Mouse (Mus musculus) Patski (cell line): ENCODE results near the gene Olfr145. TPM values are rescaled to one million over a fixed set of nuclear protein-coding genes. Genes with fewer than 3 reads are reported as not detected.

ENCODE experiments used
- ATAC-seq: fragments of 100-300 bp; one replicate; pipeline ENCODE4 v1.8.0; 2021
- CTCF ChIA-PET: fragments of 350-600 bp; sonication (Branson Sonifier 250); formaldehyde crosslinking; loops from one replicate; lab custom pipeline; 2022; ENCODE audit warnings: inconsistent platforms; lab: Charles Lee
- POLR2A ChIA-PET: fragments of 350-600 bp; sonication (Branson Sonifier 250); formaldehyde crosslinking; loops from one replicate; lab custom pipeline; 2022; ENCODE audit warnings: antibody characterized with exemption, inconsistent platforms; lab: Charles Lee
- DNase-seq: peaks from one replicate; pipeline ENCODE4 v3.0.0-alpha.2; 2011; ENCODE audit warnings: low read depth, low spot score
- H3K27me3 ChIP-seq: fragments of 371-371 bp; one replicate; pipeline ENCODE4 v1.5.1; 2021
- CTCF ChIP-seq: fragments of 100-300 bp; IDR thresholded peaks from one replicate; pipeline ENCODE4 v1.5.1; 2021
- in situ Hi-C: fragments of 300-500 bp; cut with MboI; formaldehyde crosslinking; loops from 3 replicates; pipeline ENCODE4 v1.11.1; 2018; ENCODE audit warnings: low pct_unique_long_range_greater_than_20kb, mixed read lengths
- polyA plus RNA-seq: library from polyadenylated mRNA; unstranded; gene quantifications from one replicate; pipeline ENCODE4 v1.2.3, GENCODE M21; 2021

The Olfr145 gene
- polyA plus RNA-seq, result not detected

DNA sequence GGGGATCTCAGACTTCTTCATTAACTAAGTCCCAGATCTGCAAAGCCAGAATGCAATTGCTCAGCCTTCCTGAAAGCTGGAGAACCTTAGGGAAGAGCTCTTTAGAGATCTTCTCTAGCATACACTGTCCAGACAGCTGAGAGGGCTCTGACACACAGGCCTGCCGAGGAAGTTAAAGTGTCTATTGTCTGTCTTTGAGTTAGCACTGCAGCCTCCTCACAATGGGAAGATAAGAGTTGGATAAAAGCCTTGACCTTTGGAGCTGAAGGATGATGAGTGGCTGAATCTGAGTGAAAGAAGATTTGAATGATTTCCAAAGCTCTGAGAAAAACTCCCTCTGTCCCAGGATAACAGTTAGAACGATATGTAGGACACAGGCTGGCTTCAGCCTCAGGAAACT, at the start of gene Olfr145:
Gene Olfr145, plus strand, starts transcription at position 64 of the 400 bp plus-strand sequence.
- ChIA-PET POLR2A (interaction anchor here (0.7 kb wide), 1 partner anchor 240 kb away, joined by 3 read pairs; the partner anchor contains the start of gene Tbrg1), CTCF (no interaction called here)
- no peak for TF ChIP-seq CTCF
- ATAC-seq (no peak), DNase-seq (no peak)
- in situ Hi-C loops, result no loop called here
- H3K27me3 ChIP-seq, result no peaks in the 10 kb centered on the region

DNA sequence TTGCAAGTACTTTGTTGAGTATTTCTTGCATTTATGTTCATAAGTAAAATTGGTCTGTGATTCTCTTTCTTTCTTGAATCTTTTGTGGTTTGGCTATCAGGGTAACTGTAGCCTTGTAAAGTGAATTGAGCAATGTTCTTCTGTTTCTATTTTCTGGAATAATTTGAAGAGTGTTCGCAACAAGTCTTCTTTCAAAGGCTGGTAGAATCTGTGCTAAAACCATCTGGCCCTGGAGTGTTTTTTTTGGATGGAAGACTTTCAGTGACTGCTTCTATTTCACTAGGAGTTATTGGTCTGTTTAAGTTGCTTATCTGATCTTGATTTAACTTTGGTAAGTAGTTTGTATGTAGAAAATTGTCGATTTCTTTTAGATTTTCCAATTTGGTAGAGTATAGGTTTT, 47.3 kb upstream of the Olfr145 start:
- in situ Hi-C loops, result no loop called here
- no peak for TF ChIP-seq CTCF
- CTCF ChIA-PET, result no interaction called here
- H3K27me3 ChIP-seq, result peaks cover 15% of the 10 kb centered on the region
- ATAC-seq (no peak), DNase-seq (no peak)
- POLR2A ChIA-PET, result no interaction called here

DNA sequence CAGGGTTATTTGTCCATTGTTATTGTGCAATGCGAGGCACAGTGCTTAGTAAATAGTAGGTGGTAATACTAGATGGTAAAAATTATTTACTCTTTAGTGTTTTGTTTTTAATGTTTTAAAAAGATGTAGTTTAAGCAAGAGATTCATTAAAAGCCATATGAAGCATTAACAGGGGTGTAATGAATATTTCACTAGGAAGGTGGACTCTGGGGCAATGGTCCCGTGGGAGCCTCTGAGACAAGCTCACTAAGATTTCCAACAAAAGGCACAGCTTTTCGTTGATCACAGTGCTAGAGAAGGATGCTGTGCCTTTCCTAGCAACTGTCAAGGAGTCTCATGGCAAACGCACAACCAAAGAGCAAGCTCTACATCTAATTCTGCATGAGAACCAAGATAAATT, 42.6 kb upstream of the Olfr145 start, which contains the start of gene Olfr877:
Gene Olfr877, plus strand, starts transcription at position 301 of the 400 bp plus-strand sequence.
- TF ChIP-seq CTCF, result no peak
- ChIA-PET CTCF (no interaction called here), POLR2A (no interaction called here)
- ATAC-seq (no peak), DNase-seq (no peak)
- peaks cover 10% of the 10 kb centered on the region for H3K27me3 ChIP-seq
- in situ Hi-C loops, result no loop called here

- ATAC-seq, result no peak
- no peak for DNase-seq
- TF ChIP-seq CTCF, result no peak
- peaks cover under 1% of the 10 kb centered on the region for H3K27me3 ChIP-seq
- CTCF ChIA-PET, result no interaction called here
- in situ Hi-C loops, result no loop called here
- POLR2A ChIA-PET, result no interaction called here
Observed at GRCm38 (mm10) chr9:37863325-37863724, 33.2 kb upstream of the Olfr145 start.

DNA sequence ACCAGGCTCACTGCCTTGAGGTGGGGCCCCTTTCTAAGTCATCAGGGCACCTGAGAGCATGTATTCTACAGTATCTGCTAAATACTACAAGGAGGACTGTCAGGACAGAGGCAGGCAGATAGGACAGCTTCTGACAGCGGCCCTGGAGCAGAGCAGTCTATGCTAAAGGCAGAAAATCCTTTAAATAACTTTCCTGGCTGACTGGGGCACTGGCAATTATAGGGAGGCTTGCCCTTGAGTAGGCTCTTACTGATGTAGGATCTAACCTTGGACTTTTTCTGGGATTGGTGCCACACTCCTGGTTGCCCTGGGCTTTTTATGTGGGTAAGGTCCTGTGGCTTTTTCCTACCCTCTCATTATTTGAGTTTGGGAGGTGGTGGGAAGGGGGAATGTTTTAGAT, 26.3 kb upstream of the Olfr145 start:
- CTCF ChIA-PET, result no interaction called here
- no peak for DNase-seq
- peaks cover 3% of the 10 kb centered on the region for H3K27me3 ChIP-seq
- TF ChIP-seq CTCF, result no peak
- ATAC-seq, result no peak
- POLR2A ChIA-PET, result no interaction called here
- in situ Hi-C loops, result no loop called here

DNA sequence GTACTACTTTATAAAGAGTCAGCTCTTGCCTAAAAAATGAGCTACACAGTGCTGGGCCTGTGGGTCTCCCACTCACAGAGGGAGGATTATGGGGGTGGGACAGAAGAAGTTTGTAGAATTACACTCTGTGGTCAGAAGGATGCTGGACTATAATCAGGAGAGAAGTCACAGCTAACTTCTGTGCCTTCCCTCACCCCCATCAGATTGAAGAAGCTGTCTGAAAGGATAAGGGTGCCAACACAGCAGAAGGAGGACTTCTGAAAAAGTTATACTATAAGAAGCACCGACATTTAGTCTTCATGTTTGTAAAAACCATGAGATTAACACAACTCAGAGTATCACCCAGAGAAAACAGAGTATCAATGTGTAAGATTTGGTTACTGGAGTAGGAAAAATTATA, 25.4 kb upstream of the Olfr145 start:
- DNase-seq, result no peak
- H3K27me3 ChIP-seq, result peaks cover 3% of the 10 kb centered on the region
- CTCF ChIA-PET, result no interaction called here
- in situ Hi-C loops, result no loop called here
- POLR2A ChIA-PET, result no interaction called here
- TF ChIP-seq CTCF, result no peak
- no peak for ATAC-seq

GRCm38 (mm10) chr9:37871536-37871935, 25.0 kb upstream of the Olfr145 start:
- no peak for DNase-seq
- ATAC-seq, result no peak
- no peak for TF ChIP-seq CTCF
- CTCF ChIA-PET, result no interaction called here
- POLR2A ChIA-PET, result no interaction called here
- in situ Hi-C loops, result no loop called here
- H3K27me3 ChIP-seq, result peaks cover 3% of the 10 kb centered on the region

- TF ChIP-seq CTCF, result no peak
- in situ Hi-C loops, result no loop called here
- CTCF ChIA-PET, result no interaction called here
- peaks cover 3% of the 10 kb centered on the region for H3K27me3 ChIP-seq
- POLR2A ChIA-PET, result no interaction called here
- ATAC-seq (no peak), DNase-seq (no peak)
Observed at GRCm38 (mm10) chr9:37890960-37891359, 5.6 kb upstream of the Olfr145 start.

DNA sequence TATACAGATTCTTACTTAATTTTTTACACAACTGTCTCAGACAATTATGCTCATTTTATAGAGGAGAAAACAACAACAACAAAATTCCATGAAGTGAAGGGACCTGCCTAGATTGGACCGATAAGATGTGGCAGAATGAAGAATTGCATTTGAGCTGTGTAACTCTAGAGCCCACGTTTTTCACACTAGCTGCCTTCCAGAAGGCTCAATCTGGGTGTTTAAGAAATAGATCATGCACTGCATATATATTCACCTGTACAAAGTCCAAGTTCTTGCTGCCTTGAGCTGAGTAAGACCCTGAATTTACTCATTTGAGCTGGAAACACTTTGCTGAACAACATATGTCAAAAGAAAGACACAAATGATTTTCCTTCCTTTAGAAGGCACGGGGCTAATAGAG, 9.0 kb downstream of the Olfr145 start:
- no peak for ATAC-seq

DNA sequence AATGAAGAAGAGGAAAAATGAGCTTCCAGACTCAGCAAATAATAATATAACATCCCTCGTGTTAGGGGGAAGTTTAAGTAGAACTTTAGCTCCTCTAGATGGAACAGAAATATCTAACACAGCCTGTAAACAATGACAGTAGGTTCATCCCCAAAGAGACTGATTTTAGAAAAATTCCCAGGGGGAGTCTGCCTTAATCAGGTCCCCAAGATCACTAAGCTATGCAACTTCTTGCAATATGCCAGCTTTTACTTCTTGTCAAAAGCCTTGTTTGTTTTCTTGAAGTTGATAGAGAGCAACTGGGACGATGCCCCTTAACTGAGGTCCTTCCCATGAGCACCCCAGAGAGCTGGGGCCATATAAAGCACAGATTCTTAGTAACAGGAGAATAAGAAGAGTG, 21.0 kb downstream of the Olfr145 start, which contains the start of gene Olfr878:
Gene Olfr878, plus strand, starts transcription at position 301 of the 400 bp plus-strand sequence.
- TF ChIP-seq CTCF, result no peak
- DNase-seq (no peak), ATAC-seq (no peak)
- in situ Hi-C loops, result no loop called here
- POLR2A ChIA-PET, result no interaction called here
- CTCF ChIA-PET, result interaction anchor here (2.1 kb wide), 1 partner anchor 14 kb away, joined by 5 read pairs; no protein-coding TSS in a partner anchor
- no peaks in the 10 kb centered on the region for H3K27me3 ChIP-seq

More for the DNA sequence above, 9.0 kb downstream of the Olfr145 start:
- CTCF ChIA-PET, result no interaction called here
- no peak for DNase-seq
- peaks cover 10% of the 10 kb centered on the region for H3K27me3 ChIP-seq
- no peak for TF ChIP-seq CTCF
- POLR2A ChIA-PET, result no interaction called here
- in situ Hi-C loops, result no loop called here

- ATAC-seq, result no peak
- POLR2A ChIA-PET, result no interaction called here
- in situ Hi-C loops, result no loop called here
- CTCF ChIA-PET, result interaction anchor here (2.1 kb wide), 1 partner anchor 14 kb away, joined by 5 read pairs; no protein-coding TSS in a partner anchor
- no peak for TF ChIP-seq CTCF
- no peak for DNase-seq
- no peaks in the 10 kb centered on the region for H3K27me3 ChIP-seq
Observed at GRCm38 (mm10) chr9:37918018-37918417, 21.5 kb downstream of the Olfr145 start.

- POLR2A ChIA-PET, result no interaction called here
- DNase-seq, result no peak
Observed at GRCm38 (mm10) chr9:37924194-37924593, 27.7 kb downstream of the Olfr145 start.

More at GRCm38 (mm10) chr9:37924194-37924593, 27.7 kb downstream of the Olfr145 start:
- in situ Hi-C loops, result no loop called here
- no peaks in the 10 kb centered on the region for H3K27me3 ChIP-seq
- ATAC-seq, result no peak
- CTCF ChIA-PET, result no interaction called here
- TF ChIP-seq CTCF, result no peak
